Mouse (Mus musculus) embryo, embryonic 11 days (tissue): ENCODE measurements around the gene Serpinf1.
"Not testable (repeated sequence)": the region's sequence is repeated elsewhere in the genome, so short reads cannot be mapped to it uniquely, and the experiment has no call there.

Source experiments
- DNase-seq: peaks from one replicate; pipeline ENCODE4 v3.0.0-alpha.2; 2015

Serpinf1 gene

DNA sequence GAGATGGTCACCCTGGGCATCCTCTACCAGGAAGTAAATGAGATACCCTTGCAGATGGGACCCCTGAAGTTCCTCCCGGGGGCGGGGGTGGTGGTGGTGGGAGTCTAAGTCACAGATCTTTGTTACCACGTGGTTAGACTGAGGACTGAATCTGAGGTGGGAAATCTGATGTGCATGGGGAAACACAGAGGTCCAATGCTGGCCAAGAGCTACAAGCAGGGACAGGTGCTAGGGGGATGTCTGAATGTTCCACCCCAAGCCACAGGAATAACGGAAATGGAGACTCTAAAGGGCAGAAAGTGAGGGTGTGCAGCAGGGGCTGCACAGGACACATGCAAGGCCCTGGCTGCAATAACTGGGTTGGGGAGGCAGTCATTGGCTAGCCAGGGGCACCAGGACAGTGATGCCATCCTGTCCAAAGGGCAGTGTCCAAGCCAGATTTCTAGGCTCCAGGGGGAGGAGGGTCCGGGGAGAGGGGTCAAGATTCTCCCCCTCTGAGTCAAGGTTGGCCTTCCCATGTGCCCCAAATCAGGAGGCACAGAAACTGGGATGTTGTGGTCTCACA, 1.6 kb downstream of the Serpinf1 start:
- no peak for DNase-seq

DNA sequence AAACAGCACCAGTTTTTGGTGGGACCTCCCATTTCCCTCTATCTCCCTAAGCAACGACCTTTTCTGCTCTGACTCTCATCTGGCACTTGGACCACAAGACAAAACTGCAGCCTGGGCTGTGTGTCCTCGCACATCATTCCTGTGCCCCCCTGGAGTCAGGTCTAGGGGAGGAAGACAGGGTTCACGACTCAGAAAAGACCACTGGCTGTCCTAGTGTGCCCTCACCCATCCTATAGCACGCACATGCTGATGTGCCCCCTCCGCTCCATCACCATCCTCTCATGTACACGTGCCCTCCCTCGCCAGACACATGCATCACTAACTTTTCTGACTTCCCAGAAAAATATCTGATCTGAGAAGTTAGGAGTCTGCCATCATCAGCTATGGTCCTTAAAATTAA, 2.5 kb downstream of the Serpinf1 start:
- no peak for DNase-seq

DNA sequence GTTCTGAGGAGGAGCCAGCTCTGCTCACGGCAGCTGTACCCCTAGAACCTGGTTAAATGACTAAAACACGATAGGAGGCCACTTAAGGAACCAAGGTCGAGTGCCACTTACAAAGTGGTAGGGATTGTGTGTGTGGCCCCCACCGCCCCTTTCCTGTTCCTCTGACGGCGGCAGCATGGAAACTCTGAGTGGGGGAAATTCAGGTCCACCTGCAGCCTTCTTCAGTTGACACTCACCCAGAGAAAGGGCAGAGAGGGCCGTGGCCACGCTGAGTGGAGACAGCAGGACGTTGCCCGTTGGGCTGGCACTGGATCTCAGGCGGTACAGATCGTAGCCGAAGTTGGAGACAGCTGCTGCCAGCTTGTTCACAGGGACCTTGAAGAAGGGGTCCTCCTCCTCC, 6.5 kb downstream of the Serpinf1 start:
- no peak for DNase-seq

- DNase-seq, result no peak
Observed at GRCm38 (mm10) chr11:75415096-75415495, 7.4 kb downstream of the Serpinf1 start.

- DNase-seq, result no peak
Observed at GRCm38 (mm10) chr11:75410591-75410990, 11.9 kb downstream of the Serpinf1 start.

GRCm38 (mm10) chr11:75409679-75410575, 12.6 kb downstream of the Serpinf1 start:
- no peak for DNase-seq

GRCm38 (mm10) chr11:75406865-75407264, 15.6 kb downstream of the Serpinf1 start:
- peak; percentile 33 for DNase-seq

DNA sequence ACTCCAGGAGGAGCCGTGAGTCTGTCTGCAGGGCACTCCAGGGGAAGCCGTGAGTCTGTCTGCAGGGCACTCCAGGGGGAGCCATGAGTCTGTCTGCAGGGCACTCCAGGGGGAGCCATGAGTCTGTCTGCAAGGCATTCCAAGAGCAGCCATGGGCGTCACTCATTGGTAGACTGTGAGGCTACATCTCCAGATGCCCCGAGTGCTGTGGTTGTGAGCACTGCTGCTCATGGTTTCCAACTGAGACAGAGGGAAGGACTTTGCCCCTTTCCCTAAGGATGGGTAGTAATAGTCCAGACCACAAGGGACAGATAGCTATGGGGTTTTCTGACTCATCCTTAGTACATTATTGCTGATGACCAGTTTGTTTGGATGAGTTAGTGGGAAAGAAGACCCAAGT, 16.4 kb downstream of the Serpinf1 start:
- no peak for DNase-seq

DNA sequence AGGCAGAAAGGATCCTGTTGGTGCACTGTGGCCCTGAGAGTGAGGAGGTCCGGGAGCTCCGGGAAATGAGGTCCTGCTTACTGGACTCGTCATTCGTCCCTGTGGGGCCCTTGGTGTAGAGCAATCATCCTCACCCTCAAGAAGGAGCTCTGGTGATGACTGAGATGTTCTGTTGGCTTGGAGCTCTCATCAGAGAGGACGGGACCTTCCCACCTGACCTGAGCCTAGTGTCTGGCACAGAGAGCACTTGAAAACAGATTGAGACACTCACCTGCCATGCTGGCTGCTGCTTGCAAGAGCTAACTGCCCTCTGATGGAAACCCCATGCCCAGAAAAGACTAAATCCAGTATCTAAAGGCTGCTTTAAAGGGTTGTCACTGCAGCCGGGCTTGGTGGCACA, 17.7 kb downstream of the Serpinf1 start:
- no peak for DNase-seq

DNA sequence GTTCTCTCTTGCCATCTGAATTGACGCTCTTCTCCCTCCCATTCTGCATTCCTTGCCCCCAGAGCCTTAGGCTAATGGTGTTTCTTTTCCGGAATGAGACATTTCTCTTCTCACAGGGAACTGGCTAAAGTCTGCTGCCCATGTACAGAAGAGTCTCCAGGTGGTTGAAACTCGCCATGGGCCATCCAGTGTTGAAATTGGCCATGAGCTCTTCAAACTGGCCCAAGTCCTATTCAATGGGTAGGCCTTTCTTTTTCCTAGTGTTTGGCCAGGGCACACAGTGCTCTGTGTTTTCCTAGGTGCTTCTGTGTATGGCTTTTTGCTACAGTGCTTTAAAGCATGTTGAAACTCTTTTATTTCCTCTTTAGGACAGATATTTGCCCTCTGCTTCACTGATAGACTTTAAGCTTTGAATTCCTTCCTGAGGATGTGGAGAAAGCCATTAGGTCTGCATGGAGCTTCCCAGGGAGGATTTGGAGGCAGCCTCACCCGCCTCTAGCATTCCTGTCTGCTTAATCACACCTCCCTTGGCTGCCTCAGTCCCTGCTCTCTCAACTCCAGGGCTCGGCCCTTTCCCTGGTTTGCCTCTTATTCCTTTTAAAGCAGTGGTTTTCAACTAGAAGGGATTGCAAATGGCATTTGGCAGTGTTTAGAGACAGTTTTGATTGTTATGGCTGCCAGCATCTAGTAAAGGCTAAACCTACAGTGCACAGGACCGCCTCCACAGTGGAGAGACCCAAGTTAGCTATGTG, 19.0 kb downstream of the Serpinf1 start:
- DNase-seq, result no peak

DNA sequence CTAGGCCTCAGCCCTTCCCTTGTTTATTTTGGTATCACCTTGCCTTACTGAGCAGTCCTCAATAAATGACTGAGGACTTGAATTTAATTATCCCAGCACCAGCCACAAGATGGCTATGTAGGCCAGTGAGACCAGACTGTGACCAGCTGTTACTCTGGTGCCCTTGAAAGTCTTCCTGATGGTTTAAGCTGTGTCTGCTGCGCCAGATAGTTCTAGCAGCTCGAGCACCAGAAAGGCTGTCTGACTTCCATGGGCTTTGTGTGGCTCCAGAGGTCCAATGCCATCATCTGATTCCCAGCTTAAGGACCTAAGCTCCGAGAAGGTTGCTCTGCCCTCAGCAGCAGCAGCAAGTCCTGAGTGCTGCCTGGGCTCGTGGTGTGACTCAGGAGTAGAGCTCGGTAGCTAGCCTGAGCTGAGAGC, 20.2 kb downstream of the Serpinf1 start:
- DNase-seq, result peak; percentile 72

DNA sequence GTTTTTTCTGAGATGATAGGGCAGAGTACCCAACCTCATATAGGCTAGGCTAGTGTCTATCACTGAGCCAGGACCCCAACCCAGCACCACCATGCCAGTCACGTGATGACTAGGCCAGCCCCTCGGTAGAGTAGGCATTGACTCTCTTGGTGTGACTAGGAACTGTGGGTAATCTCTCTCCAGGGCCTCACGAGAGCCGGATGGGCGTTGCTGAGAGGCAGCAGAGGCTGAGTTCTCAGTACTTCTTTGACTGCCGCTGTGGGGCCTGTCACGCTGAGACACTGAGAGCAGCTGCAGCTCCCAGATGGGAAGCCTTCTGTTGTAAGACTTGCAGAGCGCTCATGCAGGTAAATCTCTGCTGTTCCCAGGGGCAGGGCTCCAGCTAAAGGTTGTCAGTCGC, 22.4 kb downstream of the Serpinf1 start:
- DNase-seq, result no peak

- DNase-seq, result no peak
Observed at GRCm38 (mm10) chr11:75399411-75399841, 23.1 kb downstream of the Serpinf1 start.

DNA sequence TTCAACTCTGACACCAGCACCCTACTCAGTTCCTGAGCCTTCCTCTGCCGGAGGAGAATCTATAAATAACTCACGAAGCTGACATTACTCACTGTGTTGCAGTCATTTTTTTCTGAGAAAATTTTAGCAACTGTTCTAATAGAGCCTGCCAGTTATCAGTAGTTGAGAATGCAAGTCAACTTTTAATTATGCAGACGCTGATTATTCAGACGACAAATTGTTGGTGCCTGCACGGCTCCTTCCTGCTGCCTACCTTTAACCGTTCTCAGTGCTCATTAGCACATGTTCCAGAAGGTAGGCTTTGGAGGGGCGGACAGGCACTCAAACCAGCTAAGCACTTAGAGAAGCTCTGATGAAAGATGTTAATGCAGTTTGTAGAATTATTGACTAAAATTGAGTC, 25.0 kb downstream of the Serpinf1 start:
- DNase-seq, result no peak

DNA sequence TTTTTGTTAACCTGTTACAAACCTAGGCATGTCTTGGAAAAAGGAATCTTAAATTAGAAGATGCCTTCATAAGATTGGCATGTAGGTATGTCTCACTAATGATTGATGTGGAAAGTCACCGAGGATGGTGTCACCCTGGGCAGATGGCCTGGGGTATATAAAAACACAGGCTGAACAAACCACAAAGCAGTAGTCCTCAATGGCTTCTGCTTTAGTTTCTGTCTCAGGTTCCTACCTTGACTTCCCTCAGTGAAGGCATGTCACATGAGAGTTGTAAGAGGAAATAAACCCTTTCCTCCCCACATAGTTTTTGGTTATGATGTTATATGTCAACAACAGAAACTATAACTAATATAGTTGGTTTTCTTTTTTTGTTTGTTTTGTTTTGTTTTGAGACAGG, 26.9 kb downstream of the Serpinf1 start:
- DNase-seq, result no peak

DNA sequence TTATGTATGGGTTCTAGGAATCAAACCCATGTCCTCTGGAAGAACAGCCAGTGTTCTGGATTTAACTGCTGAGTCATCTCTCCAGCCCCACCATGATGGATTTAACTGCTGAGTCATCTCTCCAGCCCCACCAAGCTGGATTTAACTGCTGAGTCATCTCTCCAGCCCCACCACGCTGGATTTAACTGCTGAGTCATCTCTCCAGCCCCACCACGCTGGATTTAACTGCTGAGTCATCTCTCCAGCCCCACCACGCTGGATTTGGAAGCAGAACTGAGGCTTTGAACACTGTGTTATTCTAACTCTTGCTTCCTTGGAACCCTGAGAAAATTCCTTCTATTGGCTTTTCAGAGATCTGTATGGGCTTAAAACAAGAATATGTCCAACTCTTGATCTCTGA, 39.0 kb downstream of the Serpinf1 start:
- DNase-seq, result not testable (repeated sequence)

DNA sequence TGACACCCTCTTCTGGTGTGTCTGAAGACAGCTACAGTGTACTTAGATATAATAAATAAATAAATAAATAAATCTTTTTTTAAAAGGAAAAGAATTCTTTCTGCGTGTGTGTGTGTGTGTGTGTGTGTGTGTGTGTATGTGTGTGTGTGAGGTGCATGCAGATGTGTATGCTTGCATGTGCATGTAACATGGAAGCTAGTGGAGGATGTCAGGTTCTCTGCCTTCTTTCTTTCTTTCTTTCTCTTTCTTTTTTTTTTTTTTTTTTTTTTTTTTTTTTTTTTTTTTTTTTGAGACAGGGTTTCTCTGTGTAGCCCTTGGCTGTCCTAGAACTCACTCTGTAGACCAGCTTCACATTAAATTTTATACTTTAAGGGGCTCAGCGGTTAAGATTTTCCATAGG, 43.7 kb downstream of the Serpinf1 start:
- not testable (repeated sequence) for DNase-seq

DNA sequence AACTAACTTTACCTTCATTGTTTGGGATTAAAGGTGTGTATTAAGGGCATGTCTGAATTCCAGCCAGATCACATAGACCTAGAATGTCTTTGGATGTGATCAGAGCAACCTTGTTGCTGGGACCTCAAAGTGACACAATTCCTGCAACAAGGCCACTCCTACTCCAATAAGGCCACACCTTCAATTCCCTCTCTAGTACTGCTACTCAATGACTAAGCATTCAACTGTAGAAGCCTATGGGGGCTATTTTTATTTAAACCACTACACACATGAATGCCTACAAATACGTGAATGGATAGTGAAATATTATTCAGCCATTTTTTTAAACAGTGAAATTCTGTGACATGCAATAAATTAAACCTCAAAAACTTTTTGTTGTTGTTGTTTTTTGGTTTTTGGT, 45.4 kb downstream of the Serpinf1 start:
- DNase-seq, result no peak
